Mouse (Mus musculus): ENCODE data around the gene Nudt15. TPM values are rescaled to one million over a fixed set of nuclear protein-coding genes. Genes with fewer than 3 reads are reported as not detected.
A peak's percentile ranks its signal among the peaks of the same experiment; 100 is the strongest.

Gene Nudt15
- polyA plus RNA-seq, 1 experiment from 2014 or later, result 8.4 TPM

DNA sequence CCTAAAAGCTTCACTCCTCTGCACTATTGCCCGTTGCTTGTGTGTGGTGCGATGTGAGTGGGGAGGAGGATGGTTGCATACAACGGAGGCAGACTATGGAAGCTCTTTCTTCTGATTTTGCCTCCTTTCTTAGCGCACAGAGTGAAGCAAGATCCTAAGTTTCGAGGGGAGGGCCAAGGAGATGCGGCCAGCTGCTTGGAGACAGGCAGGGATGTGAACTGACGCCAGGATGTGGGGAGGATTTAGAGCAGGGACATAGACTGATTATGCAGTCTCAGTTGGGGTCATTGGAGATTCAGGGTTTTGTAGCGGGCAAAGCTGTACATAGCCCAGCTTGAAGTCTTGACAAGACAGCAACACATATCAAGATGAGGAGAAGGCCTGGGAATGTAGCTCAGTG lies 41.8 kb downstream of the Nudt15 start:
- H3K9me3 ChIP-seq (replicated peaks), result no peaks in the 10 kb centered on the region
- 70% methylated on average over 8 of the region's 8 CpGs for WGBS
- H3K9ac ChIP-seq, result no peak overlapping the region
- no peaks in the 10 kb centered on the region for H3K27me3 ChIP-seq
- peaks cover 16% of the 10 kb centered on the region for H3K4me1 ChIP-seq
- no peak overlapping the region for H3K27ac ChIP-seq
- H3K36me3 ChIP-seq, result no peaks in the 10 kb centered on the region
- no peak for ATAC-seq (replicated peaks; ENCODE audit: low FRiP score)
- no peak overlapping the region for H3K4me2 ChIP-seq
- no peak overlapping the region for H3K4me3 ChIP-seq (replicated peaks)

- ATAC-seq (replicated peaks; ENCODE audit: low FRiP score), result no peak
- WGBS, result 59% methylated on average over 13 of the region's 13 CpGs
These were observed 44.7 kb downstream of the Nudt15 start for GRCm38 (mm10) chr14:73503237-73503933.

GRCm38 (mm10) chr14:73502591-73503184 lies 45.4 kb downstream of the Nudt15 start:
- no peak overlapping the region; the same call in 1 of the 2 replicates for H3K27ac ChIP-seq
- WGBS, result 22% methylated on average over 7 of the region's 7 CpGs
- H3K4me2 ChIP-seq, result no peak overlapping the region
- peaks cover 7% of the 10 kb centered on the region; the same call in 1 of the 2 replicates for H3K4me1 ChIP-seq
- no peaks in the 10 kb centered on the region for H3K9me3 ChIP-seq (replicated peaks)
- H3K4me3 ChIP-seq (replicated peaks), result no peak overlapping the region
- H3K27me3 ChIP-seq, result no peaks in the 10 kb centered on the region
- no peaks in the 10 kb centered on the region for H3K36me3 ChIP-seq
- H3K9ac ChIP-seq, result no peak overlapping the region
- no peak for ATAC-seq (replicated peaks; ENCODE audit: low FRiP score)

More at GRCm38 (mm10) chr14:73503237-73503933, 44.7 kb downstream of the Nudt15 start:
- Histone ChIP-seq H3K4me3 (replicated peaks) (no peak overlapping the region), H3K27me3 (no peaks in the 10 kb centered on the region), H3K9me3 (replicated peaks) (no peaks in the 10 kb centered on the region), H3K9ac (no peak overlapping the region), H3K4me1 (peaks cover 7% of the 10 kb centered on the region; the same call in 1 of the 2 replicates), H3K27ac (0 out of 2 replicates have a peak overlapping the region, but pooled peaks have one; percentile 13), H3K4me2 (no peak overlapping the region), H3K36me3 (no peaks in the 10 kb centered on the region)

- H3K9me3 ChIP-seq (replicated peaks), result no peaks in the 10 kb centered on the region
- H3K9ac ChIP-seq, result no peak overlapping the region
- no peaks in the 10 kb centered on the region for H3K27me3 ChIP-seq
- WGBS, result 72% methylated on average over 6 of the region's 6 CpGs
- peaks cover 7% of the 10 kb centered on the region; the same call in 1 of the 2 replicates for H3K4me1 ChIP-seq
- no peak overlapping the region for H3K4me3 ChIP-seq (replicated peaks)
- H3K27ac ChIP-seq, result no peak overlapping the region
- no peaks in the 10 kb centered on the region for H3K36me3 ChIP-seq
- no peak for ATAC-seq (replicated peaks; ENCODE audit: low FRiP score)
- no peak overlapping the region for H3K4me2 ChIP-seq
These were observed 46.3 kb downstream of the Nudt15 start for GRCm38 (mm10) chr14:73501721-73502120.

GRCm38 (mm10) chr14:73501283-73501682 lies 46.8 kb downstream of the Nudt15 start:
- Histone ChIP-seq H3K4me3 (replicated peaks) (no peak overlapping the region), H3K36me3 (no peaks in the 10 kb centered on the region), H3K4me2 (no peak overlapping the region), H3K9me3 (replicated peaks) (no peaks in the 10 kb centered on the region), H3K27me3 (no peaks in the 10 kb centered on the region), H3K4me1 (peaks cover 7% of the 10 kb centered on the region; the same call in 1 of the 2 replicates), H3K9ac (no peak overlapping the region), H3K27ac (no peak overlapping the region)
- WGBS, result 83% methylated on average over 9 of the region's 9 CpGs
- ATAC-seq (replicated peaks; ENCODE audit: low FRiP score), result no peak

DNA sequence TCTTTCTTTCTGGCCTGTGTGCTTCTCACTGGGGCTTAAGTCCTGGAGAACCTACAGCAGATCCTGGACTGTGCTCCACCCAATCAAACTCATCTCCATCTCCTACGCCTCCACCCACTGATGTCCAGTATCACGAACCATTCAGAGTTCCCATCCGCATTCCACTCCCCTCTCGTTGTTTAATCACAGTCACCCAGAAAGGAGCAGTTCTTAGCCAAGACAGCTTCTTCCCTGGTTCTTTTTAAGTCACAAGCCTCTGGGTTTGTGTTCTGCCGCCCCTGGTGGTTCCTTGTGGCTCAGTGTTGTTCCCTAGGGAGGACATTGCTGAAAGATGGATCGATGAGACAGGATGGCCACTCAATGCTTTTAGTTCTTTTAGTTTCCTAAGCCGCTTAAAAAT lies 52.3 kb downstream of the Nudt15 start:
- no peak overlapping the region for H3K9ac ChIP-seq
- 77% methylated on average over 7 of the region's 7 CpGs for WGBS
- H3K36me3 ChIP-seq, result no peaks in the 10 kb centered on the region
- H3K27me3 ChIP-seq, result no peaks in the 10 kb centered on the region
- H3K4me2 ChIP-seq, result no peak overlapping the region
- H3K9me3 ChIP-seq (replicated peaks), result peaks cover 2% of the 10 kb centered on the region; the same call in 1 of the 2 replicates
- no peaks in the 10 kb centered on the region for H3K4me1 ChIP-seq
- H3K27ac ChIP-seq, result no peak overlapping the region
- no peak for ATAC-seq (replicated peaks; ENCODE audit: low FRiP score)
- H3K4me3 ChIP-seq (replicated peaks), result no peak overlapping the region

DNA sequence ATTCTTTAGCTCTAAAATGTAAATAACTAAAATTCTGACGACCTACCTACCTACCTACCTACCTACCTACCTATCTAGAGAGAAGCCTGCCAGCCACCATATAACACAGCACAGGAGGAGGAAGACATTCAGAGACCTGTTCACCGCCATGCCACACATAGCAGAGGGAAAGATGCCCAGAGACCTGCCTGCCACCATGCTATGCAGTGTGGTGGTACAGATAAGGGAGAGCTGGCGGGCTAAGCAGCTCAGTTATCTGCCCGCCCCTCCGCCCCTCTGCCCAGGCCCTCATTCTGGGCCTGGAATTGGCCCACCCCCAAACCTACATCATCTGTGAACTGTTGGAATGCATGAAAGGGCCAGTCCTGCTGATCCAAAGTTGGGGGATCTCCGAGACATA lies 53.9 kb downstream of the Nudt15 start:
- Histone ChIP-seq H3K27me3 (no peaks in the 10 kb centered on the region), H3K27ac (no peak overlapping the region), H3K4me3 (replicated peaks) (no peak overlapping the region), H3K36me3 (no peaks in the 10 kb centered on the region), H3K4me2 (no peak overlapping the region), H3K4me1 (no peaks in the 10 kb centered on the region), H3K9me3 (replicated peaks) (peaks cover 2% of the 10 kb centered on the region; the same call in 1 of the 2 replicates), H3K9ac (no peak overlapping the region)
- ATAC-seq (replicated peaks; ENCODE audit: low FRiP score), result no peak
- WGBS, result 78% methylated on average over 6 of the region's 6 CpGs

GRCm38 (mm10) chr14:73493356-73493755 lies 54.7 kb downstream of the Nudt15 start:
- no peak overlapping the region for H3K27ac ChIP-seq
- H3K4me2 ChIP-seq, result no peak overlapping the region
- H3K27me3 ChIP-seq, result no peaks in the 10 kb centered on the region
- 92% methylated on average over 6 of the region's 6 CpGs for WGBS
- no peak for ATAC-seq (replicated peaks; ENCODE audit: low FRiP score)
- H3K9me3 ChIP-seq (replicated peaks), result peaks cover 2% of the 10 kb centered on the region; the same call in 1 of the 2 replicates
- no peak overlapping the region for H3K4me3 ChIP-seq (replicated peaks)
- no peaks in the 10 kb centered on the region for H3K4me1 ChIP-seq
- no peak overlapping the region for H3K9ac ChIP-seq
- H3K36me3 ChIP-seq, result no peaks in the 10 kb centered on the region

DNA sequence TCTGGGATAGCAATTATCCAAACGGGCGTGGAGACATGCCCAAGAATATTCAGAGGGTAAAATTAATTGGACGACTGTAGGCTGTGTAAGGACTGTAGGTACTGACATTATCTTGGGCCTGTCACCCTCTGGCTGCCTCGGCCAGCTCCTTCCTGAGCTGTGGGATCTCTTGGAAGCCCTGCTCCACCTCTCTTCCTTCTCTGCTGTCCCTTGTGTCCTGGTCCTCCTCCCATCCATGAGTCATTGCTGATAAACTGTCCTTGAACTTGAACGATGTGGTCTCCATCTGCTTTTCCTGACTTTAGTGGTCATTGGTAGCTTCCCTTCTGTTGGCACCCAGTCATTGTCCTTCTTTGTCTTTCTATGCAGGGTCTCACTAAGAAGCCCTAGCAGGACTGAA lies 61.4 kb downstream of the Nudt15 start:
- Histone ChIP-seq H3K4me2 (no peak overlapping the region), H3K9me3 (replicated peaks) (no peaks in the 10 kb centered on the region; the same call in 1 of the 2 replicates), H3K4me3 (replicated peaks) (no peak overlapping the region), H3K9ac (no peak overlapping the region), H3K27ac (no peak overlapping the region), H3K27me3 (no peaks in the 10 kb centered on the region), H3K36me3 (no peaks in the 10 kb centered on the region), H3K4me1 (no peaks in the 10 kb centered on the region)
- ATAC-seq (replicated peaks; ENCODE audit: low FRiP score), result no peak
- 73% methylated on average over 5 of the region's 5 CpGs for WGBS

DNA sequence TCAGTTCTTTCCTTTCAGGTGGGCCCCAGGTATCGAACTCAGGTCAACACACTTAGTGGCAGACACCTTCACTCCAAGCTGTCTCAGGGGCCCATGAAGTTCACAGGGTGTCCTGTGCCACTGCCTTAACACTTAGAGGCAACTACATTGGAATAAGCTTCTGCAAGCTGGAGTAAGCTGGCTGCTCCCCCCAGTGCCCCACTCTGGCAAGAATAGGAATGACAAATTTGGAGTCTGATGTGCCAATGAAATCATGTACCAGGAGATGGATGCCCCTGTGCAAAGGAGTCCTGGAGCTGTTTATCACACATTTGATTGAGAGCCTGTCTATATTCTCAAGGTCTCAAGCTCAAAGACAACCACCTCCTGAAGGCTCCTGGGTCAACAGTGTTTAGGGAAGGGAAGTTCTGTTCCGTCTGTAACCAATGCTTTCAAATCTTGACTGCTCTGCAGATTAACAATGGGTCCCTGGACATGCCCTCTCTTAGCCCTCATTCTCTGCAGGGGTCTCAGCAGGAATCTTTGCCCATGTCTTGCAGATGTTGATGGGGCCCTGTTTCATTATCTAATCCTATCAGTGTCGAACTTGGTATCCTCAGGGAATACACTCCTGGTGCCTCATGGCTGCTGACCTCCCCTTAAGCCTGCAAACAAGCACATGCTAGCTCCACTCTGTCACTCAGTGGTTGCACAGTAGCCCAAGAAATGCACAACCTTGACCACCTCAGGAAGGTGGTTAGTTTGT lies 63.5 kb downstream of the Nudt15 start:
- H3K9ac ChIP-seq, result no peak overlapping the region
- H3K4me1 ChIP-seq, result no peaks in the 10 kb centered on the region
- no peaks in the 10 kb centered on the region for H3K36me3 ChIP-seq
- no peaks in the 10 kb centered on the region for H3K9me3 ChIP-seq (replicated peaks)
- H3K27me3 ChIP-seq, result no peaks in the 10 kb centered on the region
- no peak overlapping the region for H3K4me3 ChIP-seq (replicated peaks)
- H3K4me2 ChIP-seq, result no peak overlapping the region
- WGBS, result 79% methylated on average over 3 of the region's 3 CpGs
- ATAC-seq (replicated peaks; ENCODE audit: low FRiP score), result no peak; the same call in 1 of the 2 replicates
- H3K27ac ChIP-seq, result no peak overlapping the region

GRCm38 (mm10) chr14:73483516-73484229 lies 64.4 kb downstream of the Nudt15 start:
- no peaks in the 10 kb centered on the region for H3K36me3 ChIP-seq
- no peak overlapping the region for H3K27ac ChIP-seq
- no peak overlapping the region for H3K4me2 ChIP-seq
- H3K4me1 ChIP-seq, result no peaks in the 10 kb centered on the region
- ATAC-seq (replicated peaks; ENCODE audit: low FRiP score), result peak; percentile 77
- WGBS, result 39% methylated on average over 5 of the region's 5 CpGs
- H3K9ac ChIP-seq, result no peak overlapping the region
- no peak overlapping the region for H3K4me3 ChIP-seq (replicated peaks)
- H3K9me3 ChIP-seq (replicated peaks), result no peaks in the 10 kb centered on the region
- no peaks in the 10 kb centered on the region for H3K27me3 ChIP-seq
